In the genomic region with DNA sequence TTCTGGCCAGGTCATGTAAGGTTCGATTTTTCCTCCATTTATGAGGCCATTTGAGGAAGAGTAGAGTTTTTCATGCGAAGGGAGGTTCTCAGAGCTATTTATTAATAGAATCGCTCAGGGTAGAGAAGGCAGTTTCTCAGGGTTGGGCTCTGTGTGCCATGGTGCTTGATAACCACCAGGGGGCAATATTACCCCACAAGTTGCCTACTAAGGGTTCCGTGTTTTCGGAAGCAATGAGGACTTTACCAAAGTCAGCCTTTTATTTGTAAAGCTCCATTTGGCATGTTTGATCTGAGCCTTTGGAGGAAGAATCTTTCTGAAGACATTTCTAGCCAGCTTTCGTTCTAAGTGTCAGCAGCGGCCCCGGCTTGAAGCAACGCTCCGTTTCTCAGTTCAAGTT, we compare ENCODE assay signal across 9 mouse cellular contexts. TPM values are rescaled to one million over a fixed set of nuclear protein-coding genes. Genes with fewer than 3 reads are reported as not detected.
A peak's percentile ranks its signal among the peaks of the same experiment; 100 is the strongest.
DNase-seq lines count a peak whose midpoint lies in the region; ATAC-seq and TF ChIP-seq lines count a peak whose summit lies in the region.
"Had no signal": no experiment of that assay in that cellular context is flagged by ENCODE, and none has a peak within 500 bp of the region (broad histone marks: within the 10 kb centered on the region; RNA-seq: fewer than 3 reads in every experiment).

No protein-coding gene starts in this region.

- no peak overlapping the region for H3K27ac ChIP-seq in CH12.LX (ENCODE audit: insufficient read depth, low read depth)
- H3K27ac ChIP-seq in forebrain, postnatal 0 days (ENCODE audit: low read depth, low read length): no peak overlapping the region
- H3K27ac ChIP-seq: limb, embryonic 15.5 days had no signal

- H3K27me3 ChIP-seq in CH12.LX (replicated peaks): peaks cover 6% of the 10 kb centered on the region
- no peaks in the 10 kb centered on the region for H3K27me3 ChIP-seq in forebrain, postnatal 0 days (ENCODE audit: insufficient read depth, low read length)
- H3K27me3 ChIP-seq: limb, embryonic 15.5 days had no signal

- in situ Hi-C loops in CH12.LX (cut with MboI; ENCODE audit: low pct_ligation_motif_present, low pct_unique_long_range_greater_than_20kb, low sequenced_read_pairs): loop anchor here (5.0 kb wide), 1 partner anchor 207 kb away; no protein-coding TSS in a partner anchor

- TF ChIP-seq RAD21 in CH12.LX (IDR thresholded peaks at IDR 0.05; ENCODE audit: low read depth, low read length): peak; percentile 97

- no peak for TF ChIP-seq POLR2A in CH12.LX (IDR thresholded peaks at IDR 0.05; ENCODE audit: low read depth, low read length)

- TF ChIP-seq CTCF in CH12.LX (conservative IDR thresholded peaks at IDR 0.05 in 1 of 2, IDR thresholded peaks at IDR 0.05 in 1 of 2; ENCODE audit: low read depth in 2 of 2, low read length in 2 of 2): peak; percentile 83 to 93
- peak; percentile 95 for TF ChIP-seq CTCF in forebrain, postnatal 0 days (IDR thresholded peaks at IDR 0.05; ENCODE audit: low read depth)

- peaks cover 0 to 3% of the 10 kb centered on the region in 2 experiments; a peak in 1 of 4 replicates for H3K4me1 ChIP-seq in CH12.LX (ENCODE audit: control insufficient read depth in 1 of 2, insufficient read depth in 2 of 2)
- H3K4me1 ChIP-seq in forebrain, postnatal 0 days (ENCODE audit: insufficient read depth): 0 out of 2 replicates have a peak, but pooled peaks cover 9% of the 10 kb centered on the region

- no peak overlapping the region for H3K4me3 ChIP-seq in CH12.LX (replicated peaks in 1 of 3; ENCODE audit: low read depth in 2 of 3, low read length in 2 of 3, poor library complexity in 1 of 3)
- no peak overlapping the region for H3K4me3 ChIP-seq in forebrain, postnatal 0 days (ENCODE audit: low read depth, low read length)
- H3K4me3 ChIP-seq: limb, embryonic 15.5 days had no signal

- peaks cover 3 to 15% of the 10 kb centered on the region in 2 experiments for H3K36me3 ChIP-seq in CH12.LX (replicated peaks in 1 of 2; ENCODE audit: control insufficient read depth in 1 of 2, insufficient read depth in 1 of 2, low read length in 1 of 2)
- H3K36me3 ChIP-seq in forebrain, postnatal 0 days (ENCODE audit: insufficient read depth): peaks cover 26% of the 10 kb centered on the region

- H3K4me2 ChIP-seq in CH12.LX (ENCODE audit: insufficient read depth, low read depth, poor library complexity, severe bottlenecking): no peak overlapping the region
- no peak overlapping the region for H3K4me2 ChIP-seq in forebrain, postnatal 0 days (ENCODE audit: low read depth)
- H3K4me2 ChIP-seq: limb, embryonic 15.5 days had no signal

- WGBS in forebrain, postnatal 0 days: 40% methylated on average over 10 of the region's 10 CpGs

- no peaks in the 10 kb centered on the region for H3K79me2 ChIP-seq in CH12.LX (replicated peaks; ENCODE audit: control insufficient read depth, extremely low read depth, insufficient read depth, poor library complexity, severe bottlenecking)

- H3K9ac ChIP-seq in CH12.LX (ENCODE audit: insufficient read depth, low read depth): no peak overlapping the region
- H3K9ac ChIP-seq in forebrain, postnatal 0 days: no peak overlapping the region
- H3K9ac ChIP-seq: limb, embryonic 15.5 days had no signal

- no peaks in the 10 kb centered on the region for H3K9me3 ChIP-seq in CH12.LX (replicated peaks; ENCODE audit: low read length)
- no peaks in the 10 kb centered on the region for H3K9me3 ChIP-seq in forebrain, postnatal 0 days (ENCODE audit: low read length)
- H3K9me3 ChIP-seq: limb, embryonic 15.5 days had no signal

- dilution Hi-C loops in CH12.LX (cut with MboI; ENCODE audit: extremely low pct_ligation_motif_present, extremely low pct_unique_long_range_greater_than_20kb, low sequenced_read_pairs): no loop called here

- no peak for TF ChIP-seq EP300 in CH12.LX (IDR thresholded peaks at IDR 0.05; ENCODE audit: low read length)

- DNase-seq in cerebellum, adult 11-12 months: no peak
- DNase-seq in CH12.LX (ENCODE audit: extremely low read depth): peak; percentile 55
- peak; percentile 59 to 74 for DNase-seq in cerebellum, adult 18-20 months
- peak; percentile 89 for DNase-seq in forebrain, postnatal 0 days
- peak; percentile 66 for DNase-seq in kidney, adult 9 months
- DNase-seq in lung, postnatal 25 days (ENCODE audit: low spot score): peak; percentile 65
- DNase-seq in right cerebral cortex, postnatal 25 days: peak; percentile 54

- ATAC-seq in cerebellum, adult (ENCODE audit: insufficient number of reproducible peaks, low FRiP score, low TSS enrichment): peak; percentile 45; the same call in 1 of the 2 replicates
- ATAC-seq in forebrain, postnatal 0 days: peak; percentile 82

TF ChIP-seq in CH12.LX, 34 proteins besides CTCF, POLR2A, EP300 and RAD21:
- TF ChIP-seq SIN3A (IDR thresholded peaks at IDR 0.05; ENCODE audit: low read length) (no peak), ZC3H11A (IDR thresholded peaks at IDR 0.05; ENCODE audit: low read depth, low read length) (peak; percentile 77), SMC3 (IDR thresholded peaks at IDR 0.05; ENCODE audit: low read depth, low read length) (peak; percentile 95)
TF ChIP-seq in CH12.LX: peak in this region for 2.

RNA-seq across cellular contexts. Expression of gene Cacna2d4, which starts 16.0 kb away (rescaled TPM):
- total RNA-seq in CH12.LX (2012; rRNA removed) (0.08 and 0.25 TPM in 2 replicates), CH12.LX (2014; rRNA removed) (0.28 and 0.44 TPM in 2 replicates)
- polyA plus RNA-seq in CH12.LX (2012; ENCODE audit: insufficient read length, low read depth): 0.49 and 0.64 TPM in 2 replicates
- 0.31 and 0.62 TPM in 2 replicates for total RNA-seq in forebrain, postnatal 0 days (2014; rRNA removed)
- polyA plus RNA-seq in forebrain, postnatal 0 days (2015; fragmentation: Nextera tagmentation; extraction: Ambion mirVana): 0.48 and 0.55 TPM in 2 replicates

RNA-seq across cellular contexts. Expression of gene Cacna1c, which starts 24.1 kb away (rescaled TPM):
- total RNA-seq in CH12.LX (2012; rRNA removed) (0.04 TPM in 1 of 2 replicates, not detected in the other), CH12.LX (2014; rRNA removed) (not detected in 2 replicates)
- 0.11 TPM in 1 of 2 replicates, not detected in the other for polyA plus RNA-seq in CH12.LX (2012; ENCODE audit: insufficient read length, low read depth)
- 36.2 and 43.3 TPM in 2 replicates for total RNA-seq in forebrain, postnatal 0 days (2014; rRNA removed)
- polyA plus RNA-seq in forebrain, postnatal 0 days (2015; fragmentation: Nextera tagmentation; extraction: Ambion mirVana): 3.2 and 4.2 TPM in 2 replicates

RNA-seq across cellular contexts. Expression of gene Dcp1b, which starts 45.2 kb away (rescaled TPM):
- total RNA-seq in CH12.LX (2012; rRNA removed) (1.8 and 2.2 TPM in 2 replicates), CH12.LX (2014; rRNA removed) (1.6 TPM in 2 replicates)
- polyA plus RNA-seq in CH12.LX (2012; ENCODE audit: insufficient read length, low read depth): 2.5 and 2.7 TPM in 2 replicates
- 24.0 and 29.6 TPM in 2 replicates for total RNA-seq in forebrain, postnatal 0 days (2014; rRNA removed)
- polyA plus RNA-seq in forebrain, postnatal 0 days (2015; fragmentation: Nextera tagmentation; extraction: Ambion mirVana): 12.3 and 12.5 TPM in 2 replicates

Comparison
In these comparisons a context has a peak if more than half of its experiments do, and no peak if none do; other contexts are left out.
1. RNA of gene Cacna1c, which starts 24.1 kb away (total RNA-seq): 36.2 to 43.3 TPM in forebrain, postnatal 0 days; 0.04 TPM in CH12.LX; every median in the first group is over 10 times any median in the second.